Mouse (Mus musculus): ENCODE results near the gene Col5a2.

GRCm38 (mm10) chr1:45423915-45424314 lies 79.2 kb downstream of the Col5a2 start:
- TF ChIP-seq GATA1 (IDR thresholded peaks at IDR 0.05; ENCODE audit: low read length) = no peak
- TF ChIP-seq TAL1 (IDR thresholded peaks at IDR 0.05; ENCODE audit: low read length) = no peak
